ENCODE assay signal across 8 mouse cellular contexts in genomic region chr7:131371880-131372651, GRCm38 (mm10). TPM values are rescaled to one million over a fixed set of nuclear protein-coding genes. Genes with fewer than 3 reads are reported as not detected.
DNase-seq lines count a peak whose midpoint lies in the region; ATAC-seq and TF ChIP-seq lines count a peak whose summit lies in the region.

No protein-coding gene starts in this region.

- WGBS in kidney, postnatal 0 days, result 70% methylated on average over 9 of the region's 9 CpGs
- 75% methylated on average over 9 of the region's 9 CpGs for WGBS in hindbrain, embryonic 11.5 days
- WGBS in midbrain, embryonic 10.5 days, result 78% methylated on average over 9 of the region's 9 CpGs

- H3K4me3 ChIP-seq in kidney, postnatal 0 days (replicated peaks; ENCODE audit: low read depth, low read length), result peak overlapping the region; percentile 67
- H3K4me3 ChIP-seq in hindbrain, embryonic 11.5 days (ENCODE audit: low read depth, low read length), result peak overlapping the region; percentile 73; the same call in 1 of the 2 replicates
- H3K4me3 ChIP-seq in midbrain, embryonic 10.5 days, result peak overlapping the region; percentile 73

- H3K9ac ChIP-seq in kidney, postnatal 0 days (ENCODE audit: low read depth, low read length), result peak overlapping the region; percentile 69
- H3K9ac ChIP-seq in hindbrain, embryonic 11.5 days (ENCODE audit: low read depth, low read length), result peak overlapping the region; percentile 91; the same call in 1 of the 2 replicates

- TF ChIP-seq CTCF in kidney, postnatal 0 days (IDR thresholded peaks at IDR 0.05; ENCODE audit: low read depth), result peak; percentile 39

- H3K4me2 ChIP-seq in kidney, postnatal 0 days (ENCODE audit: low read length), result peak overlapping the region; percentile 82
- H3K4me2 ChIP-seq in hindbrain, embryonic 11.5 days (replicated peaks; ENCODE audit: low read depth, low read length), result peak overlapping the region; percentile 70

- peak; percentile 15 for DNase-seq in kidney, postnatal 0 days (ENCODE audit: low spot score)
- no peak for DNase-seq in kidney, postnatal 14 days
- peak; percentile 30 for DNase-seq in brain, adult 2 months (ENCODE audit: low read depth, low spot score)
- peak; percentile 4 for DNase-seq in hindbrain, embryonic 11.5 days (ENCODE audit: low spot score)
- DNase-seq in midbrain, embryonic 10.5 days (ENCODE audit: low spot score), result no peak
- no peak for DNase-seq in right cerebral cortex, postnatal 36 days (ENCODE audit: low spot score in 2 of 2)
- no peak for DNase-seq in natural killer cell, adult 2 months (ENCODE audit: low spot score in 2 of 2)
- DNase-seq in urinary bladder, postnatal 25 days (ENCODE audit: low spot score), result no peak

- no peaks in the 10 kb centered on the region for H3K27me3 ChIP-seq in kidney, postnatal 0 days (ENCODE audit: insufficient read depth, low read length)
- H3K27me3 ChIP-seq in hindbrain, embryonic 11.5 days (ENCODE audit: control insufficient read depth, insufficient read depth, low read length), result no peaks in the 10 kb centered on the region
- H3K27me3 ChIP-seq in midbrain, embryonic 10.5 days (ENCODE audit: low read depth, poor library complexity, severe bottlenecking), result no peaks in the 10 kb centered on the region

- no peaks in the 10 kb centered on the region for H3K9me3 ChIP-seq in kidney, postnatal 0 days (replicated peaks; ENCODE audit: low read length)
- H3K9me3 ChIP-seq in hindbrain, embryonic 11.5 days (ENCODE audit: control insufficient read depth, low read length), result no peaks in the 10 kb centered on the region
- no peaks in the 10 kb centered on the region for H3K9me3 ChIP-seq in midbrain, embryonic 10.5 days (replicated peaks)

- ATAC-seq in kidney, postnatal 0 days (replicated peaks; ENCODE audit: low FRiP score, low read depth), result no peak
- no peak for ATAC-seq in hindbrain, embryonic 11.5 days (ENCODE audit: low FRiP score)

- H3K27ac ChIP-seq in kidney, postnatal 0 days, result 0 out of 2 replicates have a peak overlapping the region, but pooled peaks have one; percentile 94
- no peak overlapping the region for H3K27ac ChIP-seq in hindbrain, embryonic 11.5 days (ENCODE audit: low read depth, low read length)
- H3K27ac ChIP-seq in midbrain, embryonic 10.5 days (replicated peaks), result peak overlapping the region; percentile 95; the same call in 1 of the 2 replicates

- 0 out of 2 replicates have a peak, but pooled peaks cover 3% of the 10 kb centered on the region for H3K36me3 ChIP-seq in kidney, postnatal 0 days (ENCODE audit: insufficient read depth, low read length)
- H3K36me3 ChIP-seq in hindbrain, embryonic 11.5 days (ENCODE audit: control insufficient read depth, insufficient read depth, low read length), result no peaks in the 10 kb centered on the region
- peaks cover 12% of the 10 kb centered on the region for H3K36me3 ChIP-seq in midbrain, embryonic 10.5 days

- H3K4me1 ChIP-seq in kidney, postnatal 0 days (replicated peaks; ENCODE audit: insufficient read depth, low read length), result no peaks in the 10 kb centered on the region
- H3K4me1 ChIP-seq in hindbrain, embryonic 11.5 days (replicated peaks; ENCODE audit: control insufficient read depth, insufficient read depth, low read length), result no peaks in the 10 kb centered on the region; the same call in 1 of the 2 replicates
- H3K4me1 ChIP-seq in midbrain, embryonic 10.5 days, result peaks cover 20% of the 10 kb centered on the region

RNA-seq across cellular contexts. Expression of gene Pstk, which starts 1.1 kb away (rescaled TPM):
- polyA plus RNA-seq in kidney, postnatal 0 days (2015; fragmentation: Nextera tagmentation; extraction: Ambion mirVana), result 64.2 and 64.6 TPM in 2 replicates
- 59.4 and 63.3 TPM in 2 replicates for polyA plus RNA-seq in hindbrain, embryonic 11.5 days (2014; fragmentation: Nextera tagmentation; extraction: Ambion mirVana)
- polyA plus RNA-seq in midbrain, embryonic 10.5 days (2016; fragmentation: Nextera tagmentation; extraction: Ambion mirVana), result 71.7 and 76.0 TPM in 2 replicates

RNA-seq across cellular contexts. Expression of gene 2310057M21Rik, which starts 9.5 kb away (rescaled TPM):
- 15.0 and 16.9 TPM in 2 replicates for polyA plus RNA-seq in kidney, postnatal 0 days (2015; fragmentation: Nextera tagmentation; extraction: Ambion mirVana)
- 22.5 and 23.7 TPM in 2 replicates for polyA plus RNA-seq in hindbrain, embryonic 11.5 days (2014; fragmentation: Nextera tagmentation; extraction: Ambion mirVana)
- 22.9 and 24.0 TPM in 2 replicates for polyA plus RNA-seq in midbrain, embryonic 10.5 days (2016; fragmentation: Nextera tagmentation; extraction: Ambion mirVana)

RNA-seq across cellular contexts. Expression of gene Ikzf5, which starts 38.3 kb away (rescaled TPM):
- 11.9 and 13.8 TPM in 2 replicates for polyA plus RNA-seq in kidney, postnatal 0 days (2015; fragmentation: Nextera tagmentation; extraction: Ambion mirVana)
- 25.4 and 26.6 TPM in 2 replicates for polyA plus RNA-seq in hindbrain, embryonic 11.5 days (2014; fragmentation: Nextera tagmentation; extraction: Ambion mirVana)
- 15.6 and 18.7 TPM in 2 replicates for polyA plus RNA-seq in midbrain, embryonic 10.5 days (2016; fragmentation: Nextera tagmentation; extraction: Ambion mirVana)

RNA-seq across cellular contexts. Expression of gene Acadsb, which starts 38.3 kb away (rescaled TPM):
- 101 and 112 TPM in 2 replicates for polyA plus RNA-seq in kidney, postnatal 0 days (2015; fragmentation: Nextera tagmentation; extraction: Ambion mirVana)
- 88.8 and 93.7 TPM in 2 replicates for polyA plus RNA-seq in hindbrain, embryonic 11.5 days (2014; fragmentation: Nextera tagmentation; extraction: Ambion mirVana)
- polyA plus RNA-seq in midbrain, embryonic 10.5 days (2016; fragmentation: Nextera tagmentation; extraction: Ambion mirVana), result 64.1 and 83.5 TPM in 2 replicates

RNA-seq across cellular contexts. Expression of gene Fam24a, which starts 38.4 kb away (rescaled TPM):
- not detected in 2 replicates for polyA plus RNA-seq in kidney, postnatal 0 days (2015; fragmentation: Nextera tagmentation; extraction: Ambion mirVana)
- not detected in 2 replicates for polyA plus RNA-seq in hindbrain, embryonic 11.5 days (2014; fragmentation: Nextera tagmentation; extraction: Ambion mirVana)
- polyA plus RNA-seq in midbrain, embryonic 10.5 days (2016; fragmentation: Nextera tagmentation; extraction: Ambion mirVana), result not detected in 2 replicates

Comparison
In these comparisons a context has a peak if more than half of its experiments do, and no peak if none do; other contexts are left out.
1. DNase-seq: peak in kidney, postnatal 0 days (single experiment), brain, adult 2 months (single experiment) and hindbrain, embryonic 11.5 days (single experiment); none in kidney, postnatal 14 days (single experiment), midbrain, embryonic 10.5 days (single experiment), right cerebral cortex, postnatal 36 days (0 of 2), natural killer cell, adult 2 months (0 of 2) and urinary bladder, postnatal 25 days (single experiment).
2. Peak in every context shown above with its lines, with median percentiles within 50 percentile points of each other: H3K4me3 ChIP-seq.